Mouse (Mus musculus): Measurements from ENCODE around the gene Abcb4.
"Not testable (repeated sequence)": the region's sequence is repeated elsewhere in the genome, so short reads cannot be mapped to it uniquely, and the experiment has no call there.

Abcb4 gene

DNA sequence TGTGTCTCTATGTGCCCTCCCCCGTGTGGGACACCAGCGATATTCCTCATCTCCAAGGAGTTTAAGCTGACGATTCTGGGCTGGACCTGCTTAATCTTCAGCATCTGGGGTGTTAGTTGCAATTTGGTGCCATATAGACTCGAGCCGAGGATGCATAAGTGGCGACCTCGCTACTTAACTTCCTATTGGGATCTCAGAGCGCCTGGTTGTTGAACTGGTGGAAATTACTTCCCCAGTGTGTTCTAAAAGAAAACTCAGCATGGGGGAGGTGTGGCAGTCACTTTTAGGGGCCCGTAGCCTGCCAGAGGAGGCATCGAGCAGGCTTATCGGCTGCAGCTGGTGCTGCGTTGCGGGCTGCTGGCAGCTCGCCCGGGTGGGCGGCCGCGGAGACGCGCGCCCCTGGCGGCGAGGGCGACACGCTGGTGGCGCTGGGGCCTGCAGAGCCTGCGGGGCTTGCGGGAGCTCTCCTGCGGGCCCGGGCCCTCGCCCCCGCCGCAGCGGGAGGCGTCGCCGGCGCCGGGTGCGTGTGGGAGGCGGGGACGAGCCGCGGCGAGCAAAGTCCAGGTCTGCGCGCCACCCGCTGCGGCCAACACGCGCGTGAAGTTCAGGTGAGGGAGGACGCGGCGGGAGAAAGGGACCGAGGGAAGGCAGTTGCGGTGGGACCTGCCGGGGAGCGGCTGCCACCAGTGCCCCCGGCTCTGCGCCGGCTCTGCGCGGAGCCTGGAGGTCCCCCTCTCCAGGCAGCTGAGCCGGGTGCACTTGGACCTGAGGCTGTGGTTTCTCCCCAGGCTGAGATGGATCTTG, at the start of gene Abcb4:
Gene Abcb4, plus strand, starts transcription at position 418 of the 804 bp plus-strand sequence.
- DNase-seq (ENCODE audit: low spot score) = peak; percentile 20

DNA sequence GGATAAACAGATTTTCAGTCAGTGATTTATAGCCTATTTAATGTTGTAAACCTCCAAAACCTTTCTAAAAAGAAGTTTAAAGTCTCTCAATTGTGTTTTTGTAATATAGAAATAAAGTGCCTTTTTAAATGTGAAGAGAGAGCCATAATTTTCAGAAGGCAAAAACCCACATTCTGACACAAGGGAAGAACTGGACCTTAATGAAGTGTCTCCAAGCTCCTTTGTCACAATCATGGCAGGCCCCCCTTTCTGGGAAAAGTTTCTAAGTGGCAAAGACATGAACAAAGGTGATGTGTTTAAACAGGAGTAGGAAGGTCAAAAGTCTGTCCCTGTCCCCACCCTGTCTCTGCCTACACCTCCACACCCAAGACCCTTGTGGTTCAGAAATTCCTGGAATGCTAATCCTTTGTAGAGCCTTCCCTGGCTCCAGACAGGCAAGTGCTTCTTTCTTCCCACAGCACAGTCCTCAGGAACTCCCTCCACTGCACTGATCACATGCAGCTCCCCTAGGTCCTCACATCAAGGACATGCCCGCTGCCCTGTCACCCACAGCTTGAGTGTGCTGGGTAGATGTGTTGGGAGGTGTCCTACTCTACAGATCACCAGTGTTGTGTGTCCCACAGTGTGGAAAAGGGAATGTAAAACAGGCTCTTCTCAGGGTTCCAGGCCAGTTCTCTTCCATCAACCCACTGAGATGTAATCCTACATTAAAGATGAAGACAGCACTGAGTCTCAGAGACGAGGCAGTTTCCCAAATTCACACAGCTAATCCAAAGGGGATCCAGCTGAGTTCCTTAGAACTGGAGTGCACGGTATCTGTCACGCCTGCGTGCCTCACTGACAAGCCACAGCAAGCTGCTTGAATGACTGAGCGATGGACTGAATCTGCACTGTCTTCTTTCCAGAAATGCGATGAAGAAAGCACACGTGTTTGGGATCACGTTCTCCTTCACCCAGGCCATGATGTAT, 44.6 kb upstream of the Abcb4 start:
- not testable (repeated sequence) for DNase-seq (ENCODE audit: low spot score)

DNA sequence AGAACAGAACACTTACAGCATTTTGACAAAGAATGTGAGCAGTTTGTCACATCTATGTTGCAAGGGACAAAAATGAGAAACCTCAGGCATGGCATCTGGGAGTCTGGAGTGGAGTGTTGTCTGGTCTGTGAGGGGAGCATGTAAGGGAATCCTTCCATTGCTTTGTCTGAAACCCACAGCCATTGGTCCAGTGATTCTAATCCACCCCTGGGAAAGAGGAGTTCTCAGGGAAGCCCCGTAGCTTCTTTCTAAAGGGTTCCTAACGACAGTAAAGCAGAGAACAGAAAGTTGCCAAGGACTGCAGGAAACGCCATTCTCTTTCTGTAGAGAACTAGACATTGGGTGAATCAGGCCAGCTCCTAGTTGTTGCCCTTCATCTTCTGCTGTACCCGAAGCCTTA, 42.7 kb upstream of the Abcb4 start:
- DNase-seq (ENCODE audit: low spot score) = no peak

DNA sequence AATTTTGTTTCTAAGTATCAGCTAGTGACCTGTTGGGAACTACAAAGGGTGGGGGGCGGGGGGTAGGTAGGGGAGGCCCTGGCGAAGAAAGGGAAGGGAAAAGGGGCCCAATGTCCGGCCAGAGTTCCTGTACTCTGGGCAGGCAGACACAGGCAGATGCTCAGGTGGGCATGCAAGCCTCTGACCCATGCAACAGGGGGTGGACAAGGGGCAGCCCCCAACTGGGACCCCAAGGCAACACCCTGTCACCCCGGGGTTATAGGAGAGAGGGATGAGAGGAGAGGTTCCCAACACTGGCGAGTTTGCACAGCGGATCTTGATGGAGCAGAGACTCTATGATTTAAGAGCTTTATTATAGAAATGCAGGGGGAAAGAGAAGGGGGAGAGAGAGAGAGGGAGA, 36.3 kb upstream of the Abcb4 start:
- no peak for DNase-seq (ENCODE audit: low spot score)

DNA sequence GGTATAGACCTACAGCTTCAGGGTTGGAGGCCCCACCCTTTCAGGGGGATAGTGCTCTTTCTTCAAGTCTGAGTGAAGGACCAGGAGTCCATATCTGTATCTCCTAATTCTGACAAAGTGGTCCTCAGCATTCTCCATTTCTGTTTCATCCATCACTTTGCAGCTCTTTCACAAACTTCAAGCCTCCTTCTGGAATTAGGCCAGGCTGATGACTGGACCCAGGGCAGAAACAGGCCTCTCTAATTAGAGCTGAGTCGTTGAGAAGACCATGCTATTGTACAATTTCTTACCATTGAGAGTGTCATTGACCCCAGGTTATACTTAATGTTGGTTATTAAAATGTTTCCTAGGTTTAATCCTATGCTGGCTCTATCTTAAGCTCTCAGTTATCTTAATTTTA, 31.7 kb upstream of the Abcb4 start:
- DNase-seq (ENCODE audit: low spot score) = no peak

DNA sequence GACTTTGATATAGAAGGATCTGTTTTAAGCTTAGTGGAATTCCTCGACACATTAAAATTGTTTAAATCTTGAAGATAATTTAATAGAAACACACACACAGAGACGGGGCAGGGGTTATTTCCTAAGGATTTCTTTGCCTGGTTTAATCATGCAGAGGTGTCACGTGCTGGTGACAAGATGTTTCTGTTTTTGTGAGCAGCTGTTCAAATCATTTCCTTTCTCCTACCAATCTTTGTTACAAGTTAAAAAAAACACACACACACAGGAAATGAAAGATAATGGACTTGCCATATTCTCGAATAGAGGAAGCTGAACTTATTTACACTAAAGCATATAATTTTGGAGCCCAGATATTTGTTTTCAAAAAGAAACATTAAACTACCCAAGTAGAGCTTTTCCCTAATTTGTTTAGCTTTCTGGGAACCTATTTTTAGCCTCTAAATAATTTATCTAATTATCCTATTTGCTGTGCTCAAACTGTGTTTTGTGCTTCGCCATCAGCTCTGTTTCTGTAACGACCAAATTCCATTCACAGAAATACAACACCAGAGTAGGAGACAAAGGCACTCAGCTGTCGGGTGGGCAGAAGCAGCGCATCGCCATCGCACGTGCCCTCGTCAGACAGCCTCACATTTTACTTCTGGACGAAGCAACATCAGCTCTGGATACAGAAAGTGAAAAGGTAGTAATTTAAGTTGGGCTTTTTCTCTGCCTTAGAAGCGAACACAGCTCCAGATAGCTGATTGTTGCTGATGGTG, 29.8 kb upstream of the Abcb4 start:
- DNase-seq (ENCODE audit: low spot score) = no peak

DNA sequence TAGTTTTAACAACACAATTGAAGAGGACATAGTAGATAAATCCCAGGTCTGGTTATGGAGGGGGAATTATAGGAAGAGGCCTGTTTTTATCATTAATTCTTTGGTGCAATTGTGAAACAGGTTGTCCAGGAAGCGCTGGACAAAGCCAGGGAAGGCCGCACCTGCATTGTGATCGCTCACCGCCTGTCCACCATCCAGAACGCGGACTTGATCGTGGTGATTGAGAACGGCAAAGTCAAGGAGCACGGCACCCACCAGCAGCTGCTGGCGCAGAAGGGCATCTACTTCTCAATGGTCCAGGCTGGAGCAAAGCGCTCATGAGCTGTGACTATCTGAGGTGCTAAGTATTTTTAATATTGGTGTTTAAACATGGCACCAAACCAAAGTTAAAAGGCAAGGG, 27.9 kb upstream of the Abcb4 start:
- not testable (repeated sequence) for DNase-seq (ENCODE audit: low spot score)

DNA sequence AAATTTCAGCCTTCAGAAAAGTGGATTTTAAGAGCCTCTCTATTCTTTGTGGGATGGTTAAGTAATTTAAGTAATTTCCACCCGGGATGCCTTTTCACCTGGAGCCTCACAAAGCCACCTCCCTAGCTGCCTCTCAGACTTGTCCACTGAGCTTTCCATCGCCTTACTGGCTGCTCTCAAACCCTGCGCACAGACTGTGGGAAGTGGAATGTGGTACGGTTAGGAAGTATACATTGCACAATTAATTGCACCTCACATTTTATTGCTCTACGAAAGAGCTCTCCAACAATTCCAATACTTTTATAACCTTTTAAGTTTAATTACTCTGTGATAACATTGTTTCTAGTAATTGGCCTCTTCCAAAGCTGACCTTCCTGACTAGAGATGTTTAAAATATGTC, 27.2 kb upstream of the Abcb4 start:
- DNase-seq (ENCODE audit: low spot score) = no peak

DNA sequence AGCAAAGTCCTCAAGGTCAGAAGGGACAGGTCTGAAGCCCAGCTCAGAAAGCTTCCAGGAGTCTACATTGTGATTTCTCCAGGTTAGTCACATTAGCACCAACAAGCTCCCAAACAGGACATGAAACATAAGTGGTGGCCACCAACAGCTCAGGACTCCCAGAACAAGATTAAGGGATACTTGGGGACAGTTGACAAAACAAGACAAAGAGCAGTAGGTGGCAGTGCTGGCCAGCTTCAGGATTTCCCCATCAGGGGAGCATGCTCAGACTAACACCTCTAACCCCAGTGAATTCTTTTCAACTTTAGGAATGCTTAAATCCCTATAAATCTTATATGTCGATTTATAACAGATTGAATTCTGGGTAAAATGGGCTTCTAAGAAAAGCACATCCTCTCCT, 25.5 kb upstream of the Abcb4 start:
- no peak for DNase-seq (ENCODE audit: low spot score)

DNA sequence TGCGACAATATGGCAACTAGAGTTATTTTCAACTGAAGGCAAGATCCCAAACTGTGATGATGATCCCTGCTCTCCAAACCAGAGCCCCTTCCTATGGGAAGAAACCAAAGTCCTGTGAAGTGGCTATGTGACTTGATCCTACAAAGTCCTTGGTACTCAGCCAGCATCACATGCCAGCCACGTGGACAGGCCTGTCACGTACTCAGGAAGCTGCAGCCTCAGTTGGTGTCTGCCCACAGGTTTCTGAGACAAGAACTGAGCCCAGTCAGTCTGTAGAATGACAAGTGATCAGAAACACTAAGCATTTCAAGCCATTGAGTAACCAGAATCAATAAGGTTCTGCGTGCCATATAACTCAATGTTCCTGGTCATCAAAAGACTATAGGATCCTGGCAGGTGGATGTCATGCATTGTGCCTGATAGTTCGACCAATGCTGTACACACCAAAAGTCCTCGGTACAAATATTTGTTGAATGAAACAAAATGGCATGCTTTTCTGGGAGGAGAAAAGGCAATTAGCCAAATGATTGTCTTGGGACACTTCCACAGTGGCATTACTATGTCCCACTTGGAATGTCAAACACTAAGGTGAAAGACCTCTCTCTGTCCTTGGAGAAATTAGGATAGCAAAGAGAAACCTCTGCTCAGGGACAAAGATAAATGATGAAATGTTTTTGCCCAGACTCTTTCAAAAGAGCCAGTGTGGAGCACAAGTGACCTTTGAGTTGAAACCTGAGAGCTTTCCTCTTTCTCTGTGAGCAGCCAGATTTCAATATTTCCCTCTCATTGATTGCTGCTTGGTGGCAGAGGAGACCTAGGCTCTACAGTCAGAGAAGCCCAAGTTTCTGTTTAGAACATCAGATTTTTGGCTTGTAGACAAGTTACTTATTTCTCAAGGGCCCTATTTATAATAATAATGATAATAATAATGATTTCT, 20.3 kb upstream of the Abcb4 start:
- no peak for DNase-seq (ENCODE audit: low spot score)

DNA sequence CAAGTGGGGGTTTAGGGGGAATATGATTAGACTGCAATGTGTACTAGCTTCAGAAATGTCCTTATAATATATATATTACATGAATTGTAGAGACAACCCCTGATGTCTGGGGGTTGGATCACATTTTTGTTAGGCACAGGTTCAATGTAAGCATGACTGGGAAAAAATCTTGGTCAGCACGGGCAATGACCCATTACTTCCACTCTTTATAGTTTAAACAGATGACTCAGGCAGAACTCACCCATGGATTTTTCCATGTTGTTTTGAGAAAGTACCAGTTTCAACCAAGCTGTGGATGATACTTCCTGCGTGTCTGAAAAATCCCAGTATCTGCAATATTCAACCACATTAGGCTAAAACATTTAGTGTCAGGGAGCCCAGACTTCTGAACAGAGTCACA, 16.4 kb upstream of the Abcb4 start:
- DNase-seq (ENCODE audit: low spot score) = no peak

DNA sequence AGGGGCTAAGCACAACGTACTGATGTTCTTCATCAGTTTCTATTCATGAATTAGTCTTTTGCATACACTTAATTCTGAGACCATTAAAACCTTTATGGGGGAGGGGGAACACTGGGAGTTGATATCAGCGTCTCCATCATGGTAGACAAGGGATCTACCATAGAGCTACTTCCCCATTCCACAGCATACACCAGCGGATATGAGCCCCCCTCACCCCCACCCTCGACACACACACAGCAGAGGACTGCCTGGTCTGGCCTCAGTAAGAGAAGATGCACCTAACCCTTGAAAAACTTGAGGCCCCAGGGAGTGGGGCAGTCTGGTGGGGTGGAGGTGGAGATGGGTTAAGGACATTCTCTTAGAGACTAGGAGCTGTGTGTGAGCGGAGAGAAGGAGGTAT, 15.7 kb upstream of the Abcb4 start:
- DNase-seq (ENCODE audit: low spot score) = no peak

DNA sequence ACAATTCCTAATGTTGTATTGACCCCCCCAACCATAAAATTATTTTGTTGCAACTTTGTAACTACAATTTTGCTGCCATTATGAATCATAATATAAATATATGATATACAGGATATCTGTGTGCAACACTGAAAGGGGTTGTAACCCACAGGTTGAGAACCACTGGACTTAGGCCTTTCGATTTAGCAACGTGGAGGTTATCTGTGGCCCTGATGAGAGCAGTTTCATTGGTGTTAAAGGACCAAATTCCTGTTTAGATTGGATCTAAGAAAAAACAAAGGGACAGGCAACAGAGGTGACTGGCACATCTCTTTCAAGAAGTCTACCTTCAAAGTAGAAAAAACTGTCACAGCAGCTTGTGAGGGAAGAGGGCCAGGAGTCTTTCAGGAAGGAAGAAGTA, 7.7 kb upstream of the Abcb4 start:
- DNase-seq (ENCODE audit: low spot score) = no peak

DNA sequence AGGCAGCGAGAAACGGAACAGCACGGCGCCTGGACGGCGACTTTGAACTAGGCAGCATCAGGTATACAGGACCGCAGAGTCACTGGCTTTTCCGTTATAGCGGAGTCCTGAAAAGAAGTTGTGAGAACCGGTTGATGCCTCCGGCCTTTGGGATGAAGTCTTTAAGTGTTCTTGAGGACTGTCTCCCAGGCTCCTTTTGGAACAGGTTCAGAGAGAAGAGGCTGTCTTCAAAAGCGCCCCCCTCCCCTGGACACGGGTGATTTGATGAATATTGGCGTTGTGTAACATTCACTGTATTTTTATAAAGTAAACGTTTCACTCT, 548 bp downstream of the Abcb4 start:
- peak; percentile 3 for DNase-seq (ENCODE audit: low spot score)

DNA sequence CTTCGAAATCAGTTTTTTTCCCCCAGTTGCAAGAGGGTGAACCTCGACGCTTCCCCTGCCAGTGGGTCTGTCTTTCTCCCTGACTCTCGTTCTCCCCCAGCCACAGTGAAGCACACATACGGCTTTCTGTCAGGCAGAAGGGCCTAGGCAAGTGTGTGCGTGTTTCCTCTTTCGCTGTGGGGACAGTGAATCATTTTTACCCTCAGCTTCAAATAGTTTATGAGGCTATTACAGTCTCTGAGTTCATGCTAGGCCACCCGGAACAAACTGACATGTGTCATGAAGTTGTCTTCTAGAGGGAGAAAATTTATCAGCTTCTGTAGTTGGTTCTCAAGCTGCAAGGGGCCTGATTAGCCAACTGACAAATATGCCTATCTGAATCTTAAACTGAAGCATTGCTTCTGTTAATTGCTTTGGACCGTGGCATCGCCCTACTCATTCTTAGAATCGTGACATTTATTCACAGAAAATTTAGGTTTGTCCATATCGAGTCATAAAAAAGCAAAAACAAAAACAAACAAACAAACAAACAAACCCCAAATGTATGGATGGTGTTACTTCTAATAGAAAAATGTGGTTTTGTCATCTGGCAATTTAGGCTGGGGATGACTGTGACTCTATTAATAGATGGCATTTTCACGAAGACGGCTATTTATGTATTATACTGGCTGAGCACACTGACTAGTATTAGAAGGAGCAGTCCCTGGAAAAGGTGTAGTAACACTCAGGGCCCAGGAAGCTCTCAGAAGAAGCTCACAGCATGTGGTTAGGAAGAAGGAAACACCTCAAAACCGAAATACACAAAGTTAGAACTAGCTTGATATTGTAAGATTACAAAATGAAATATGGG, 1.3 kb downstream of the Abcb4 start:
- no peak for DNase-seq (ENCODE audit: low spot score)

DNA sequence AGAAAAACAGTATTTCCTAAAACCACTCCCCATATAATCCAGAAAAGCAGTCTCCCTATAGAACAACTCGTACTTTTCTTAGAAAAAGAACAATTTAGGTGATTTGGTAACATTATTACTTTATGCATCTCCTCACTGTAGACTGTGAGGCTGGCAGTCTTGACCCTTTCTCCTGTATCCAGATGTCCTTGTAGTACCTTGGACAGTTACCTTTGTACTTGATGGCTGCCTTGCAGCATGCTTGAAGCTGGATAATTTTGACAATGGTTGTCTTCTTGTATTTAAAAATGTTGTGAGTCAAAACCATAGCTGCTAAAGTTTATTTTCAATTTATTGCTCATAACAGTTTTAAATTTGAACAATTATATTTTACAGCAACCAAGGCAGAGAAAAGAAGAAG, 2.7 kb downstream of the Abcb4 start:
- no peak for DNase-seq (ENCODE audit: low spot score)

DNA sequence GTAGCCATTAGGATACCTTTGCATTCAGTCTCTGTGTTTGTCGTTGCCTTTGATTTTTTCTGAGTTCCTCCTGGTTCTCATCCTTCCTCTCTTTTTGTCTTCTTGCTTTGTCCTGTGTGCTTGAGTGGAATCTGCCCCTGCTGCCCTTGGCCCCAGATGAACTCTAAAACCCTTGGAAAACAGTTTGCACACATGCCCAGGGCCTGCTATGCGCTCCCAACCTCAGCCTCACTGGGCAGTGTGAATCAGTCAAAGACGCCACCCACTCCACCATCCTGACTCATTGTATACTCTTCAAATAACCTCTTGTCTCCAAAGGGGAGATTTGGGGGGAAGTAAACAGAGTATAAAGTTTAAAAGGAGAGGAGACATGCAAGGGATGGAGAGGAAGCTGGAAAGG, 4.7 kb downstream of the Abcb4 start:
- DNase-seq (ENCODE audit: low spot score) = no peak

DNA sequence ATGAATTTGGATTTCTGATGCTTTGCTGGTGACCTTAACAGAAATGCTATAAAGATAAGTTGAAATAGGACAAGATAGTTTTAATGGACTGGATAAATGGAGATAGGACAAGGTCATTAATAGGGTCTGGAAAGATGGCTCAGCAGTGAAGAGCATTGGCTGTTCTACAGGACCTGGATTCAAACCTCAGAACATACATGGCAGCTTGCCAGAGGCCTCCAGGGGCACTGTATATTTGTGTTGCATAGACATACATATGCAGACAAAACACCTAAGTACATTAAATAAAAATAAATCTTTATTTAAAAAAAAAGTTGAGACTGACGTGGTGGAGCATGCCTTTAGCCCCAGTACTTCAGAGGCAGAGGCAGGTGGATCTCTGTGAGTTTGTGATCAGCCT, 7.5 kb downstream of the Abcb4 start:
- DNase-seq (ENCODE audit: low spot score) = no peak

DNA sequence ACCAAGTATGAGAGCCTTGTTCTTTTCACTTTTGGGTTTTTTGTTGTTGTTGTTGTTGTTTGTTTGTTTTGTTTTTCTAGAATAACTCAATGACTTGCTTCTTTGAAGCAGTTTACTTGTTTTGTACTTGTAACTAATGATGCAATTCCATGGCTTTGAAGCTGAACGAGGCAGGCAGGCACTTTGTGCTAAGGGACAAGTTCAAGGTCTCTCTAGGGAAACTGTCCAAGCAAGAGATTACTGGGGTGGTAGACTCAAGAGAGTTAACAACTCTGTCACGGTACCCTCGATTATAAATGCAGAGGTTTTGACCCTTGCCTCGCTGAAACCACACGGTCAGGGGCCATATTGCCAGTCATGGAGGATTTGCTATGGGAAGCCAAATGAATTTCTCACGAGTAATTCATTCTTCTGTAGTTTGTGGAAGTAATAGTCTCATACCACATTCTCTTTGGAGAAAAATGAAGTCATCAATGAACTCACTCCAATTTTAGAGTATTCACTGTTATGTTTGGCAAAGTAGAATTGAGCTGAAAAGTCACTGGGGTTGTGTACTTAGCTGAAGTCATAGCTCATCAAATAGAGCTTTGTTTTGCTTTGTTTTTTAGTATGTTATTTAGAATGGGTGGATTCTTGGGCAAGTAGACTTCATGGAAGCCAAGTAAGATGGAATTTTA, 8.8 kb downstream of the Abcb4 start:
- no peak for DNase-seq (ENCODE audit: low spot score)

DNA sequence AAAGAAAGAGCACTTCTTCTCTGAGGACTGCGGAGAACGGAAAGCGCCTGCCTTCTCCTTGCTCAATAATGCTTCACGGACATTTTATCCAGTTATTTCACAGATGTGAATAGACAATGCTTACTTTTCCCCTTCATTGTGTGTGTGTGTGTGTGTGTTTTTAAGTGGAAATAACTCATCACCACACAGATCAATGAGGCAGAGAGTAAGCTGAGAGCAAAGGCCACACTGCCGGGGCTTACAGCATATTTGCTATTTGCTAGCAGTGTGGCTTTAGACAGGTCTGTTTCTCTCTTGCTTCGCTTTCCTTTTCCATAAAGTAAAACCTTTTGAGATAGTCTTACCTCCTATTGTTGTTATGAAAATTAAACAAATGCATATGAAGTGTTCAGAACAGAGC, 11.0 kb downstream of the Abcb4 start:
- DNase-seq (ENCODE audit: low spot score) = no peak
